Mouse (Mus musculus): ENCODE results near the gene Olfr642. TPM values are rescaled to one million over a fixed set of nuclear protein-coding genes. Genes with fewer than 3 reads are reported as not detected.

The Olfr642 gene
- polyA plus RNA-seq (2016; fragmentation: Nextera tagmentation; extraction: Ambion mirVana), result not detected in 2 replicates

DNA sequence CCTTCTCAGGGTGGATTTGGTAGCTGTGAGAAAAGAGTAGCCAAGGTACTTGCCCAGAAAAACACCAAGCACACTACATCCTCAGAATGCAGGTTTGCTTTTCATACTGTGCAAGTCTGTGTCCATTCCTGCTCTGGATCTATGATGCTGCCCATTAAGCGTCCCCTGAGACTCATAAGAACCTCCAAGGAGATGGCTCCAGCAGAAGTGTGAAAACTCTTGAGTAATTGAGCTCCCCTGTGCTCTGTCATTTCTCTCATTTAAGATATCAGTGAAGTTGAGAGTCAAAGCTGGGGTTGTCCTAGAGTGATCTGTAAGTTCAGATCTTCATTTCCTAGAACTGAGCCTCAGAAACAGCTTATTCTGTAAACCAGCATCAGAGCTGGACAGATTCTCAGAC, at the start of gene Olfr642:
Gene Olfr642 (minus strand): TSS at position 101 of the 400 bp plus-strand sequence.
- 57% methylated on average over 1 of the region's 1 CpGs for WGBS
- no peak for ATAC-seq (ENCODE audit: insufficient number of reproducible peaks, low FRiP score)
- no peak within 1 kb of the TSS for H3K27ac ChIP-seq (ENCODE audit: poor library complexity, severe bottlenecking)
- no peaks in the 10 kb centered on the region for H3K36me3 ChIP-seq
- no peak within 1 kb of the TSS for H3K9ac ChIP-seq
- H3K4me1 ChIP-seq (replicated peaks), result no peaks in the 10 kb centered on the region
- no peak within 1 kb of the TSS for H3K4me2 ChIP-seq
- no peaks in the 10 kb centered on the region for H3K27me3 ChIP-seq (replicated peaks)
- H3K9me3 ChIP-seq (replicated peaks), result 0 out of 2 replicates have a peak, but pooled peaks cover 2% of the 10 kb centered on the region
- no peak within 1 kb of the TSS for H3K4me3 ChIP-seq

DNA sequence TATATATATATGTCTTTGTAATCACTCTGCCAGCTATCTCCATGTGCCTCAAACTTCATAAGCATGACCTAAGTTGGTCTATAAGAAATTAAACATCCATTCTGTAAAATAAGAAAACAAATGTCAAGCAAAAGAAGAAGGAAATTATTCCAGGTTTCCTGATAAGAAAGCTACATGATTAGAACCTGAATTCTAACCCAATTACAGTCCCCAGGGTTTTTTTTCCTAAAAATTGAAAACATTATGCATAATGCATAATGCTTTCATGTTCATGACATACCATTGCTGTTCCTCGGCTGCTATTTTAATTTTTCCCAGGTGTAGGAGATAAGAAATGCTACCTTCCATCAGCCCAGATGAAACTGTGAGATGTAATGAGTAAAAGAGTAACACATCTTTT, 32.9 kb upstream of the Olfr642 start, which contains the start of gene Olfr645:
Gene Olfr645 (minus strand): TSS at position 101 of the 400 bp plus-strand sequence.
- H3K4me2 ChIP-seq, result no peak within 1 kb of the TSS
- 68% methylated on average over 1 of the region's 1 CpGs for WGBS
- H3K27ac ChIP-seq (ENCODE audit: poor library complexity, severe bottlenecking), result no peak within 1 kb of the TSS
- no peak for ATAC-seq (ENCODE audit: insufficient number of reproducible peaks, low FRiP score)
- no peaks in the 10 kb centered on the region for H3K36me3 ChIP-seq
- H3K9me3 ChIP-seq (replicated peaks), result no peaks in the 10 kb centered on the region
- no peak within 1 kb of the TSS for H3K9ac ChIP-seq
- no peaks in the 10 kb centered on the region for H3K27me3 ChIP-seq (replicated peaks)
- H3K4me3 ChIP-seq, result no peak within 1 kb of the TSS
- no peaks in the 10 kb centered on the region for H3K4me1 ChIP-seq (replicated peaks)

DNA sequence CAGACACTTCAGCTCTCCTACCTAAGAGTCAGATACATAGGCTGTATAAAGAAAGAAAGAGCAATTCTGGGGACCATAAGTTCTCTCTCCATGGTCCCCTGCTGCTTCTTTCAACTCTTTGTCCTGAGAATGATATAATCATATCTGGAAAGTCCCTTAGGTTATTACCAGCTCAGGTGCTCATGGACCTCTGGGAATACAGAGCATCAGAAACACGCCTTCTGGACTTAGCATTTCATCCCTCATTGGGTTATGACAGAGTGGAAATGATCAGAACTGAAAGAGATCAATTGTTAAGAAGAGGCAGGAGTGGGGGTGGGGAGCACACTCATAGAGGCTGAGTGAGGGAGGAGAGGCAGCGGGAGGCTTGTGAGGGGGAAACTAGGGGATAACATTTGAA, 19.3 kb upstream of the Olfr642 start, which contains the start of gene Olfr644:
Gene Olfr644 (minus strand): TSS at position 101 of the 400 bp plus-strand sequence.
- 63% methylated on average over 2 of the region's 2 CpGs for WGBS
- no peaks in the 10 kb centered on the region for H3K27me3 ChIP-seq (replicated peaks)
- ATAC-seq (ENCODE audit: insufficient number of reproducible peaks, low FRiP score), result no peak
- H3K4me1 ChIP-seq (replicated peaks), result no peaks in the 10 kb centered on the region
- H3K4me3 ChIP-seq, result no peak within 1 kb of the TSS
- H3K9ac ChIP-seq, result no peak within 1 kb of the TSS
- H3K4me2 ChIP-seq, result no peak within 1 kb of the TSS
- no peak within 1 kb of the TSS for H3K27ac ChIP-seq (ENCODE audit: poor library complexity, severe bottlenecking)
- H3K36me3 ChIP-seq, result no peaks in the 10 kb centered on the region
- 0 out of 2 replicates have a peak, but pooled peaks cover 4% of the 10 kb centered on the region for H3K9me3 ChIP-seq (replicated peaks)

DNA sequence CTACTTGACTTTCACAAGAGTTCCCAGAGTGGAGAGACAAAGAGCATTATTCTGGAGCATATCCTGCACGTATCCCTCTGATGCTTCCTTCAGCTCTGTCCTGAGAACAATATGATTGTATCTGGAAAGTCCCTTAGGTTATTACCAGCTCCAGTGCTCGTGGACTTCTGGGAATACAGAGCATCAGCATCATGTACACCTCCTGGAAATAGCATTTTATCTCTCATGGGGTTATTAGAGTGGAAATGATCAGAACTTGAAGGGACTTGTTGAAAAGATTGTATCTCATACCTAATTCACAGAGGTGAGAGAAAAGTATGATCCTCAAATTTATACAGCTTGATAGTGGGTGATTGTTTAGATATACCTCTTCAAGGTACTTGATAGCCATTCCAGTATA, 8.9 kb upstream of the Olfr642 start, which contains the start of gene 4930516K23Rik:
Gene 4930516K23Rik (minus strand): TSS at position 101 of the 400 bp plus-strand sequence.
- Histone ChIP-seq H3K9ac (no peak within 1 kb of the TSS), H3K4me3 (no peak within 1 kb of the TSS), H3K27ac (ENCODE audit: poor library complexity, severe bottlenecking) (no peak within 1 kb of the TSS), H3K9me3 (replicated peaks) (0 out of 2 replicates have a peak, but pooled peaks cover 3% of the 10 kb centered on the region), H3K36me3 (no peaks in the 10 kb centered on the region), H3K4me1 (replicated peaks) (no peaks in the 10 kb centered on the region), H3K4me2 (no peak within 1 kb of the TSS), H3K27me3 (replicated peaks) (no peaks in the 10 kb centered on the region)
- WGBS, result 52% methylated on average over 2 of the region's 2 CpGs
- ATAC-seq (ENCODE audit: insufficient number of reproducible peaks, low FRiP score), result no peak

DNA sequence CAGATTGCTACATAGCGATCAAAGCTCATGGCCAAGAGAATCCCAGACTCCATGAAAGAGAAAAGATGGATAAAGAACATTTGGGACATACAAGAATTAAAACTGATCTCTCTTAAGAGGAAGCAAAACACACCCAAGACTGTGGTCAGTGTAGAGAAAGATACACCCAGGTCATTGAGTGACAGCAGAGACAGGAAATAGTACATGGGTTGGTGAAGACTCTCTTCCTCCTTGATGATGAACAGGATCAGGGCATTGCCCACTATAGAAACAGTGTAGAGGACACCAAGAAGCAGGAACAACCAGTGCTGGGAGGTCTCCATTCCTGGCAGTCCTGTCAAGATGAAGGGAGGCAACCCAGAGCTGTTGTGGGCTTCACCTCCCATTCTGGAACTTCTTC, 6.7 kb upstream of the Olfr642 start:
- H3K9me3 ChIP-seq (replicated peaks), result 0 out of 2 replicates have a peak, but pooled peaks cover 5% of the 10 kb centered on the region
- WGBS, result 80% methylated on average over 1 of the region's 1 CpGs
- no peak overlapping the region for H3K9ac ChIP-seq
- H3K4me2 ChIP-seq, result no peak overlapping the region
- no peak overlapping the region for H3K4me3 ChIP-seq
- no peaks in the 10 kb centered on the region for H3K36me3 ChIP-seq
- ATAC-seq (ENCODE audit: insufficient number of reproducible peaks, low FRiP score), result no peak
- no peaks in the 10 kb centered on the region for H3K4me1 ChIP-seq (replicated peaks)
- no peaks in the 10 kb centered on the region for H3K27me3 ChIP-seq (replicated peaks)
- H3K27ac ChIP-seq (ENCODE audit: poor library complexity, severe bottlenecking), result no peak overlapping the region

DNA sequence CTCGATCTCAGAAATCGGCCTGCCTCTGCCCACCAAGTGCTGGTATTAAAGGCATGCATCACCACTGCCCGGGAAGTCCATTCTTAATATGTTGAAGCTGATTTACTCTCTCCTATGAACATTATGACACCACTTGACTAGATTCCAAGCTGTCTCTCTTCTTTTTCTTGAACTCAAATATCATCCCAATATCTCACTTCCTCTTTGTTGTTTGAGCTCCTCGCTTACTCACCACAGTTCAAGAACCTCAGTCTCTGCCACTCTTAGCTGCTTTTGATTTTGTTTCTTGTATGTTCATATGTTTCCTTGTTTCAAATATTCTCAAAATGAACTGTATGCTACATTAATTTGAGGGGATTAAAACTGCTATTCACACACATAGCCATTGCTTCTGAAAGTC, 1.7 kb downstream of the Olfr642 start:
- H3K4me3 ChIP-seq, result no peak overlapping the region
- H3K4me1 ChIP-seq (replicated peaks), result no peaks in the 10 kb centered on the region
- WGBS, result 79% methylated on average over 4 of the region's 4 CpGs
- H3K27me3 ChIP-seq (replicated peaks), result no peaks in the 10 kb centered on the region
- ATAC-seq (ENCODE audit: insufficient number of reproducible peaks, low FRiP score), result no peak
- H3K4me2 ChIP-seq, result no peak overlapping the region
- no peak overlapping the region for H3K27ac ChIP-seq (ENCODE audit: poor library complexity, severe bottlenecking)
- H3K36me3 ChIP-seq, result no peaks in the 10 kb centered on the region
- 0 out of 2 replicates have a peak, but pooled peaks cover under 1% of the 10 kb centered on the region for H3K9me3 ChIP-seq (replicated peaks)
- H3K9ac ChIP-seq, result no peak overlapping the region

DNA sequence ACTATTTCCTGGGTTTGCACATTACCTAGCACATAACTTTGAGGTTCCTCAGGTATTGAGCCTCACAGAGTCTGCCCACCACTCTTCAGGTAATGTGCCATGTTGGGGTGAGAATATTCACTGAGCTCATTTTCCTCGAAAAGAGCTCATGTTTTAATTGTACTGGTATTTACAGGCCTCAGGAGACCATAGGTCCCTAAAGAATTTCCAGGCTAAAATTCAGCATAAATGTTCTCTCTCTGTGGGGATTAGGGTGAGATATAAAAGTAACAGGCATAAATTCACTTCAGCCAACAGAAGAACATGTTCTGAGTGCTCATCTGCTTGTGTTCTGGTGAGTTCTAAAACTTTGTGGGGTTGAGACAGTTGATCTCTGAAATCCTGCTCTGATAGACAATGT, 17.3 kb downstream of the Olfr642 start, which contains the start of gene Olfr641:
Gene Olfr641 (plus strand): TSS at position 301 of the 400 bp plus-strand sequence.
- H3K36me3 ChIP-seq, result no peaks in the 10 kb centered on the region
- no peak for ATAC-seq (ENCODE audit: insufficient number of reproducible peaks, low FRiP score)
- H3K4me3 ChIP-seq, result no peak within 1 kb of the TSS
- H3K9me3 ChIP-seq (replicated peaks), result no peaks in the 10 kb centered on the region; the same call in 1 of the 2 replicates
- H3K4me2 ChIP-seq, result no peak within 1 kb of the TSS
- H3K27ac ChIP-seq (ENCODE audit: poor library complexity, severe bottlenecking), result no peak within 1 kb of the TSS
- H3K27me3 ChIP-seq (replicated peaks), result no peaks in the 10 kb centered on the region
- no peaks in the 10 kb centered on the region for H3K4me1 ChIP-seq (replicated peaks)
- no peak within 1 kb of the TSS for H3K9ac ChIP-seq
- WGBS, result 64% methylated on average over 1 of the region's 1 CpGs

DNA sequence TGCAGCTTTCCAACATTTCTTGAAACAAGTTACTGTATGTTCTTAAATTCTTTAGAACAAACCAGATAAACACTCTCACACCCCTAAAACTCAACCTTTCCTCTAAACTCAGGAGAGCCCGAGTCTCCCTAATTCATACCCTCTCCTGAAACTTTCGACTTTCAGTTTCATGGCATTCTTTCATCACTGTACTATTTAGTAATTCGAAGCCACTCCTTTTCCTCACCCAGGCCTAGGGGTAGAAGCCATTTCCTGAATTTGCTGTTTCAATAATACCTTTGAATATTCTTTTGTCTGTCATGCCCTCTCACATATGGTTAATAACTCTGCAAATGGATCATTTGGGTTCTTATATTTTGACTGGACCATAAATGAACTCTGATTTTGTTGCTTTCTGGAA, 25.5 kb downstream of the Olfr642 start:
- WGBS, result 70% methylated on average over 3 of the region's 3 CpGs

DNA sequence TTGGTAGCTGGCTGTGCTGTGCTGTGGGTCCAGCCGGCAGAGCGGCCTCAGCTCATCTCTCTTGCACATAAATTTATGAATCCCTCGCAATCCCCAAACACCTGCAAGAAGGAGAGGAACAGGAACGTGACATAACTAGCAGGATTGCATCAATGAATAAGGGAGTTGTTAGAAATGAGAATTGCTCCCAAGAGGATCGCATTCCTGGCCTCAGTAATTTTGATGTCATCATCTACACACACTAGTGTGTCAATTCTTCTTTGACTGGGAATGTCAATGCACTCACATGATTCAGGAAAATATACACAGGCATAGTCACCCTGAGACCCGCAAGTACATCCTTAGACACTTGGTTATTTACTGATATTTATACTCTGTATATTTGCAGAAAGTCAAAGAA, 27.0 kb downstream of the Olfr642 start, which contains the start of gene Olfr640:
Gene Olfr640 (minus strand): TSS at position 101 of the 400 bp plus-strand sequence.
- Histone ChIP-seq H3K4me1 (replicated peaks) (no peaks in the 10 kb centered on the region), H3K27me3 (replicated peaks) (no peaks in the 10 kb centered on the region), H3K27ac (ENCODE audit: poor library complexity, severe bottlenecking) (no peak within 1 kb of the TSS), H3K4me3 (no peak within 1 kb of the TSS), H3K4me2 (no peak within 1 kb of the TSS), H3K36me3 (no peaks in the 10 kb centered on the region), H3K9me3 (replicated peaks) (0 out of 2 replicates have a peak, but pooled peaks cover 5% of the 10 kb centered on the region), H3K9ac (no peak within 1 kb of the TSS)
- 68% methylated on average over 6 of the region's 6 CpGs for WGBS
- no peak for ATAC-seq (ENCODE audit: insufficient number of reproducible peaks, low FRiP score)

More for the DNA sequence above, 25.5 kb downstream of the Olfr642 start:
- H3K4me3 ChIP-seq, result no peak overlapping the region
- 0 out of 2 replicates have a peak, but pooled peaks cover under 1% of the 10 kb centered on the region for H3K9me3 ChIP-seq (replicated peaks)
- H3K4me1 ChIP-seq (replicated peaks), result no peaks in the 10 kb centered on the region
- no peak overlapping the region for H3K27ac ChIP-seq (ENCODE audit: poor library complexity, severe bottlenecking)
- H3K36me3 ChIP-seq, result no peaks in the 10 kb centered on the region
- H3K4me2 ChIP-seq, result no peak overlapping the region
- no peak for ATAC-seq (ENCODE audit: insufficient number of reproducible peaks, low FRiP score)
- no peaks in the 10 kb centered on the region for H3K27me3 ChIP-seq (replicated peaks)
- no peak overlapping the region for H3K9ac ChIP-seq

DNA sequence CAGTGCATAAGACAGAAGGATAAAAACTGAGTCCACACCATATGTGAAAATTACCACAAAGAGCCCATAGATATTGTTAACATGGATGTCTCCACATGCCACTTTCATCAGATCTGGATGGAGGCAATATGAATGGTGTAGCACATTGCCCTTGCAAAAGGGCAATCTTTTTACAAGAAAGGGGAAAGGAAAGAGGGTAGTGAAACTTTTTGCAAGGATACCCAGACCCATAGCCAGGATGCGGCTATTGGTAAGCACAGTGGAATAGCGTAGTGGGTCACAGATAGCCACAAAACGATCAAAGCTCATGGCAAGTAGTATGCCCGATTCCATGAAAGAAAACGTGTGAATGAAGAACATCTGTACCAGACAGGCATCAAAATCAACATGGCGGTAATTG, 30.8 kb downstream of the Olfr642 start:
- WGBS, result 88% methylated on average over 6 of the region's 6 CpGs
- no peak for ATAC-seq (ENCODE audit: insufficient number of reproducible peaks, low FRiP score)

DNA sequence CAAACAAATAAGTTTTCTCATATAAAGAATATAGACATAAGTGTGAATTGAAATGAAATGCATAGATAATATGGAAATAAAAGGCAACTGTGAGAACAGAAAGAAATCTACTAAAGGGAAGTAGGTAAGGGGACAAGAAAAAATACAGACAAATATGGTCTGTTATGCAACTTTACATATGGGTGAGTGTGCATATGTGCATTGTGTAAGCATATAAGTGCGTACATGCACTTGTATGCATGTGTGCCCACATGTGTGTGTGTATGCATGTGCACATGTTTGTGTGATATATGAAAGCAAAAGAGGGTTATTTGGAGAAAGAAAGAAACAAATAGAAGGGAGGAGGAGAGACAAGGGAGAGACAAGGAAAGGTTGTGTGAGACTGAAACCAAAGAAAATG, 33.5 kb downstream of the Olfr642 start:
- H3K36me3 ChIP-seq, result no peaks in the 10 kb centered on the region
- H3K4me3 ChIP-seq, result no peak overlapping the region
- no peak overlapping the region for H3K4me2 ChIP-seq
- H3K9me3 ChIP-seq (replicated peaks), result 0 out of 2 replicates have a peak, but pooled peaks cover 5% of the 10 kb centered on the region
- H3K4me1 ChIP-seq (replicated peaks), result no peaks in the 10 kb centered on the region
- no peak overlapping the region for H3K9ac ChIP-seq
- 73% methylated on average over 1 of the region's 1 CpGs for WGBS
- no peak for ATAC-seq (ENCODE audit: insufficient number of reproducible peaks, low FRiP score)
- H3K27ac ChIP-seq (ENCODE audit: poor library complexity, severe bottlenecking), result no peak overlapping the region
- H3K27me3 ChIP-seq (replicated peaks), result no peaks in the 10 kb centered on the region

More for the DNA sequence above, 30.8 kb downstream of the Olfr642 start:
- H3K9me3 ChIP-seq (replicated peaks), result 0 out of 2 replicates have a peak, but pooled peaks cover 5% of the 10 kb centered on the region
- no peaks in the 10 kb centered on the region for H3K36me3 ChIP-seq
- H3K27ac ChIP-seq (ENCODE audit: poor library complexity, severe bottlenecking), result no peak overlapping the region
- no peaks in the 10 kb centered on the region for H3K4me1 ChIP-seq (replicated peaks)
- no peak overlapping the region for H3K4me2 ChIP-seq
- no peak overlapping the region for H3K9ac ChIP-seq
- no peak overlapping the region for H3K4me3 ChIP-seq
- no peaks in the 10 kb centered on the region for H3K27me3 ChIP-seq (replicated peaks)
